Mouse (Mus musculus) gastrocnemius, postnatal 4 days (tissue): Measurements from ENCODE around the gene Pga5. TPM values are rescaled to one million over a fixed set of nuclear protein-coding genes. Genes with fewer than 3 reads are reported as not detected.
A peak's percentile ranks its signal among the peaks of the same experiment; 100 is the strongest.

Source experiments
- DNase-seq, 2 experiments: peaks; one replicate each; pipeline ENCODE4 v3.0.0; 2021 to 2022; ENCODE audit warnings: low spot score in 2 of 2, mixed read lengths in 2 of 2
- long read RNA-seq, 2 experiments: library from polyadenylated mRNA; stranded (forward); transcript quantifications; one replicate each; pipeline ENCODE4 v2.0.0; 2021
- total RNA-seq, 2 experiments: library from RNA; stranded (reverse); gene quantifications; 2 replicates each; pipeline ENCODE4 v1.2.3; 2021

Pga5 gene
- not detected for total RNA-seq
- long read RNA-seq, experiment 1, result 0 reads
- long read RNA-seq, experiment 2, result 0 reads

- peak; percentile 74 to 88 for DNase-seq
Measured at GRCm38 (mm10) chr19:10677915-10678771, at the start of gene Pga5. TSS of gene Pga5 (minus strand) at chr19:10678071.

DNA sequence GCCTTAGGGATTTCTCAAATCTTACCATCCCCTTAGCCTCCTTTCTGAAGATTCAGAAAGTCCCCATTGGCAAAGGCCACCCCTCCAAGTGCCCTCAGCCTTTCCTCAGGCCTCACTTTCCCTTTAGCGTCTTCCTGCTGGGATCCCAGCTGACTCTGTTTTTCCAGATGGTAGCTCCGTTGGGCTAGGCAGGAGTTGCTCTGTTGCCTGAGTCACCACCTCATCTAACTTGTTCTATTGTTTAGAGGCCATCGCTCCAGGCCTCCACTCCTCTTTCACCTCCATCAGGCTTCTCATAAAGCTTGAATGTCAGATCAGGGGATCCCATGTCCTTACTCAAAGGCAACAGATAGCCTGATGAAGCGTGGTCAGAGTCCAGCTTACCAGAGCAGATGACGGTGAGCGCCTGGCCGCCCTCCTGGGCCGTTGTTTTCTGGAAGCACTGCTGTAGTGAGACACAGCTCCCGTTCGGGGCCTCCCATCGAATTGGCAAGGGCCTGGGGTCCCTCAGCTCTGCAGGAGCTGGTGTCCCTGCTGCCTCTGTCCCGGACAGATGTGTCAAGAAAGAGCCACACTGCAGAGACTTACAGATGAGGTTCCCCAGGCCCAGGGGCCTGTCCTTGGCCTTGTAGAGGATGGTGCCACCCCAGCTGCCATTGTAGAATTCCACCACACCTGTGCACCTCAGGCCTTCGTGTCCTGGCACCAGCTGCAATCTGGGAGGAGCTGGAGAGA is 46.9 kb upstream of the Pga5 start:
- no peak for DNase-seq

DNA sequence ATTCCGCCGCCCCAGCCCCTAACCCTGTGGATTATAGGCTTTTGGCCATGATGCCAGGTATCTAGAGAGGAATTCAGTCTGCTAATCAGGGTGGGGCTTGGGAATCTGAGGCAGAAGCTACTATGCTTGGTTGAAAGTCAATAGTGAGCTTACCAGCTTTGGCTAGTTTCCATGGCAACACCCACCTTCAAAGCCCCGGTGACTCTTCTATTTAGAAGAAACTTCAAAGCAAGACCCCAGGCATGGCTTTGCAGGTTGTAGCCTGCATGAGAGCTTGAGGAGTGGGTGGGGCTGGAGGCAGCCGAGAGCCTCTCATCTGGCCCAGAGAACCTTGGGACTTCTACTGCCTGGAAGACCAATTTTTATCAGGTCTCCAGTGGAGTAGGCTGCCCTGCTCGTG is 45.8 kb upstream of the Pga5 start:
- DNase-seq, result no peak

GRCm38 (mm10) chr19:10723084-10723483 is 45.2 kb upstream of the Pga5 start:
- no peak for DNase-seq

- DNase-seq, result no peak
Measured at GRCm38 (mm10) chr19:10721064-10721463, 43.2 kb upstream of the Pga5 start.

DNA sequence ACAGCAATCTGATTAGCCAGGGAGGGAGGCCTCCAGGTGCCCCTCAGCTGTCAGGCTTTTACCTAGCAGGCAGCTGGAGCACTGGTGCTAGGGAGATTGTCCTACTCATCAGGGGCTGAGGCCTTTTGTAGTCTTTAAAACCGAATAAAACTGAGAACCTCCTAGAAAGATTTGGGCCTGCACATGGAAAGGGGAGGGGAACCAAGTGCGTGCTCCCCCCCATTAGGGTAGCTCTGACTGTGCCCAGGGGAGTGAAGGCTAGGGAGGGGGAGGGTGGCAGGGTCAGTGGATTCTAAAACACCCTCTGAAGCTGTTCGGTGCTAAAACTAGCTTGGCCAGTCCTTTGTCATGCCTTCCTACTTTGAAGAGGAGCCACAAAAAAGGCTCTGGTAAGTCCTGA is 42.7 kb upstream of the Pga5 start:
- DNase-seq, result no peak

DNA sequence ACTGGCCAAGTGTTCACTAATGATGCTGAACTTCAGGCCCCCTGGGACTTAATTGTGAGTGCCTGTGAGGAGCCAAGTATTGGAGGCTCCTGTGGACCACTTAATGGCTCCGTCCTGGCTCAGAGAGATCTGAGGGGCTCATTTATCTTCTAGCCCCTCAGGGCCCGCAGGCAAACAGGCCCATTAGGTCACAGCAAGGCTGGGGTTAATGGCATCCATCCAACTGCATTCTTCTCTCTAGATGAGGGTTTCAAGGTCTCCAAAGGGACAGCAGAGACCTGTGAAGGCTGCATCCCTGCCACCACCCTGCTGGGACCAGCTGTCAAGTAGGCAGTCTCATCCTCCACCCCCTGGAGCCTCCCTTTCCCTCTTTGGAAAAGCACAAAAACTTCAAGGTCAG is 41.9 kb upstream of the Pga5 start:
- DNase-seq, result no peak

- peak in 1 of 2 experiments; percentile 51 for DNase-seq
Measured at GRCm38 (mm10) chr19:10718251-10718775, 40.4 kb upstream of the Pga5 start.

DNA sequence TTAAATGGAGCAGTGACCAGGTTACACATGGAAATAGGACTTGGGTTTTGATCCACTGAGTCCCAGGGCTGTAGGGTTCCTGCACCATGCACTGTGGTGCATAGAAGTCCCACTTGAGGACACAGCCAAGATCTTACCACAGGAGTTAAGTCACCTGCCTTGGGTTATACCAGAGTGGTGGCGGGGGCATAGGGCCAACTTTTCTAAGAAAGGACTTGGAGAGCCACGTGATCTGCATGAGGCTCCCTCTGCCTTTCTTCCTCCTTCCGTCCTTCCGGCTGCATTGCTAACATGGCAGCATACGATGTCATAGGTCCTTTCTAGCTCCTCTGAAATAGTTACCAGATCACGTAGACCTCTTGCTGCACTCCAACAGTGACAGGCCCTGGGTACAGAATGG is 37.6 kb upstream of the Pga5 start:
- no peak for DNase-seq

DNA sequence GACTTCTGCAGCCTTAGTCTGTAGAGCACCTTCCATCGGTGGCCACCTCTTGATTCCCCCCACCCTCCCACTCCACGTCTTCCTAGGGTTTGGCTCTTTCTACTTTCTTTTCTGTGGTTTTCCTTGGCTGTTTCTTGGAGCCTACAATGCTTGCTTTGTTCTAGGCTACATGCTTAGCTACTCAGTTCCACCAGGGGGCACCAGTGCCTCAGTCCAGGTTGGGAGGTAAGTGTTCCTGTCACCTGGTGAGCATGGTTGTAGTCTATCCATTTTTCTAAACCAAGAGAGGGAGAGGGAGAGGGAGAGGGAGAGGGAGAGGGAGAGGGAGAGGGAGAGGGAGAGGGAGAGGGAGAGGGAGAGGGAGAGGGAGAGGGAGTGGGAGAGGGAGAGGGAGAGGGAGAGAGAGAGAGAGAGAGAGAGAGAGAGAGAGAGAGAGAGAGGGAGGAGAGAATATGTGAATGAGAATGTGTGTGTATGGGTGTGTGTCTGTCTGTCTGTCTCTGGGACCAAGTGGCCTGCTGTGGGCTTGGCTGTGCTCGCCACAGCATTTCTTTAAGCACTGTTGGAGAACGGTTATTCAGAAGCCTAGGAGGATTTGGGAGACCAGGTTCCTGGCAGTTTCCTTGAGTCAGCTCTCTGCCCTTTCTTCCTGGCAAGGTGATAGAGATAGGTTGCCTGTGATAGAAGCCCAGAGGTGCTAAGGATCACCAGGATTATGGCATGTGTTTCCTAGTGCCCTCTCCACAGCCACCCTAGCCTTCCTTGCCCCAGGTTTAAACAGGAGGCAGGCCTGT is 37.0 kb upstream of the Pga5 start:
- peak; percentile 55 to 60 for DNase-seq

DNA sequence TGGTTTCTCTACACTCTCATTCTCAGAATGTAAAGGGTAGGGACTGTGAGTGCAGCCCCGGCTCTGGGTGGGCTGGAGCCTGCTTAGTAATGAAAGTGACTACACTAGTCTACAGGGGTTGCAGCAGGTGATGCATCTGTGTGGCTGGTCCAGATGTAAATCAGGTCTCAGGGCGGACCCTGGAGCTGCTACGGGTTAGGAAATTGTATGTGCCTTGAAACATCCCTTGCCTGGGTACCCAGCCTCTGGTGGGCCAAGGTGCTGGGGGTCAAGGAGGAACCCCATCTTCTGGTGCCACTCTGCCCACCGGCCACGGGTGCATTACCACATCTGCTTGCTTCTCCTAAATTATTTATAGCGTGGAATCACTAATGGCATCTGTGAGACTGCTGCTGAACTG is 36.3 kb upstream of the Pga5 start:
- no peak for DNase-seq

- DNase-seq, result no peak
Measured at GRCm38 (mm10) chr19:10713551-10713950, 35.7 kb upstream of the Pga5 start.

DNA sequence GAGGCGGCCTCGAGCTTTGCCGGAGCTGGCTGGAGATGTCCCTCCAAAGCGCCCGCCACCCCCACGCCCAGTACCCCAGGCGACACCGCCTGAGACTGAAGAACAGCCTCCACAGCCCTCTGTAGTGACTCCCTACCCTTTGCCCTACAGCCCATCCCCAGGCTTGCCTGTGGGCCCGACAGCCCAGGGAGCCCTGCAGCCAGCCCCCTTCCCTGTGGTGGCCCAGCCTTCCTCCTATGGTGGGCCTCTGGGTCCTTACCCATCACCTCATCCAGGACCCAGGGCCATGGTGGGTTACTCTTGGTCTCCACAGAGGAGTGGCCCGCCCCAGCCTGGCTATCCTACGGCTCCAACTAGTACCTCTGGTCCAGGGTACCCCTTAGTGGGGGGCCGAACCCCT is 34.8 kb upstream of the Pga5 start:
- DNase-seq, result no peak

DNA sequence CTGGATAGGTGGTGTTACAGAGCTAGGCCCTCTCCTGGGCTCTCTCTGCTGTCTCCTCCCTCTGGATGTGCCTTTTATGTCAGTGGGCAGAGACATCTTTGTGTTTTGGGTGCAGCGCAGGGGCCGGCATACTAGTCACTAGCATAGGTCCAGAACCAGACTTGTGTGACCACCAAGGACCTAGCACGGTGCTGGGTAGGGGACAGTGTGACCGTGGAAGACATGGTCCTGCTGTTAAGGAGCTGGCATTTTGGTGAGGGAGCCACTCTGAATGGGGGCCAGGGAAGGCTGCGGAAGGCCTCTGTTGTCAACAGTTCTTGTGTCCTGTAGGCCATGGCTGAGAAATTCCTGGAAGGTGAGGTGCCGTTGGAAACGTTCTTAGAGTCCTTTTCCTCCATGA is 34.3 kb upstream of the Pga5 start:
- no peak for DNase-seq

- DNase-seq, result no peak
Measured at GRCm38 (mm10) chr19:10710751-10711150, 32.9 kb upstream of the Pga5 start.

DNA sequence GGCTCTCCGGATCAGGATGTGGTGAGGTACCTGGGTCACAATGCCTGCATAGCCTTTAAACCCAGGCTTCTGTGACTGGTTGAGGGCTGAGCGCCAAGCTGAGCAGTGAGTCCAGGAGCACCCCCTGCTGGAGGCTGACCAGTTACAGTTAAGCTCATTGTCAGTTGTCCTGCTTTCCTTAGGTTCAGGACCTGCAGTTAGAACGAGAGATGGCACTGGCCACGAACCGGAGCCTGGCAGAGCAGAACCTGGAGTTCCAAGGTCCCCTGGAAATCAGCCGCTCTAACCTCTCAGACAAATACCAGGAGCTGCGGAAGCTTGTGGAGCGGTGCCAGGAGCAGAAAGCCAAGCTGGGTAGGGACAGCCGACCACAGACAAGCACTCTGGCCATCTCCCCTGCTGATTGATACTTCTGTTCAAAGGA is 32.2 kb upstream of the Pga5 start:
- DNase-seq, result peak in 1 of 2 experiments; percentile 56

DNA sequence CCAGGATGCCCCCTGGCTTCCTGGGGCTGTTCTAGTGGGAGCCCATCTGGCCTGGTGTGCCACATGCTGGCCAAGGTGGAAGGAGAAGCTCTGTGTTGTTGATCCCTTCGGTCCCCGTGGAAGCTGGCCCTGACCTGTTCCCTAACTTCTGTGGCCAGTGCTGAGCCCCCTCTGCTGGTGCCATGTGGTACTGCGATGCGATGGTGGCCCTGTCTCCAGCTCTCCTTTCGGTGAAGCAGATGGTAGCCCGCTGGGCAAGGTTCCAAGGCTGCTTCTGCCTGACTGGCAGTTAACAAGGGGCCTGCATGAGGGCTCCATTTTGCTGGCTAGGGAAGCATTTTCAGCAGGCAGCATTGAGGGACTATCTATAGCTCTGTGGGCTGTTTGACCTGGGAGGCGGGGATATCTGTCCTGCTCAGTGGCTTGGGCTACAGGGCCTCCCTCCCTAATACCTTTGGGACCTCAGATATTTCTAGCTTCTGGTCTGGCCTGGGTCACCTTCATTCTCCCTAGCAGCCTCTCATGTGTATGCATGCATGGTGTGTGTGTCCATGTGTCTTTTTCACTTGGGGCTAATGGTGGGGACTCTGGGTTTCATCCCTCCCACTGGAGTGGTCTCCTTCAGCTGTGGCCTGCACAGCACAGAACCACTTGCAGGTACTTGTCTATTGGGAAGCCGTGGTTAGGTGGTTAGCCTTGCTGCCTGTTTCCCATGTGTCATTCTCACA is 31.7 kb upstream of the Pga5 start:
- peak; percentile 94 to 97 for DNase-seq

DNA sequence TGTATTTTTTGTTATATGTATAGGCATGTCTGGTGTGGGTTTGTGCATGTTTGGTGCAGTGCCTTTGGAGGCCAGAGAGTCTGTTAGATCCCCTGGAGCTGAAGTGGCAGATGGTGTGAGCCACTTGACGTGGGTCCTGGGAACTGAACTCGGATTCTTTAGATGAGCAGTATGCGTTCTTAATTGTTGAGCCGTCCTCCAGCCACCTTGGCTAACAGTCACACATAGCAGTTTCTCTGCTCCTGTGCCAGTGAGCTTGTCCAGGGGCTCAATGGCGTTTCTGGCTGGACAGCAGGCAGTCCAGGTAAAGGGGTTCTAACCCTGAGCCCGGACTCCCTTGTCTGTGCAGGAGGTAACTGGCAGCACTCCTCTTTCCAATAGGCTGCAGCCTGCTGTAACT is 31.0 kb upstream of the Pga5 start:
- no peak for DNase-seq

DNA sequence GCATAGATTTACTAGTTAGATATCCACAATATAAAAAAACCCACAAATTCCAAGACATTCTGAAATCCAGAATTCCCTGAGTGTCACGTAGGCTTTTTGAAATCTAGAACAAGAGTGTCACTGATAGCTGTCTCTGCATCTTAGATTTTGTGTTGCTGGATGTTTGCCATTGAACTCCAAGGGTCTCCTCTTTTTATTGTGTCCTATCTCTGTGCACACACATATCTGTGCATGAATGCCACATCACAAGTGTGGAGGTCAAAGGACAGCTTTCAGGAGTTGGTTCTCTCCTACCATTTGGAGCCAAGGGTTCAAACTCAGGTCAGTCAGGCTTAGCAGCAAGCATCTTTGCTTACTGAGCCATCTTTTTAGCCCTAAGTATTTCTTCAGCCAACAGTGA is 30.0 kb upstream of the Pga5 start:
- DNase-seq, result no peak

- no peak for DNase-seq
Measured at GRCm38 (mm10) chr19:10707087-10707875, 29.4 kb upstream of the Pga5 start.
